Mouse (Mus musculus) heart, postnatal 14 days (tissue): Measurements from ENCODE around the gene Il20. TPM values are rescaled to one million over a fixed set of nuclear protein-coding genes. Genes with fewer than 3 reads are reported as not detected.

Experiments used
- DNase-seq, 2 experiments: peaks; one replicate each; pipeline ENCODE4 v3.0.0; 2021 to 2022
- intact Hi-C: fragments of 180-260 bp; cut with DNase I; formaldehyde crosslinking; loops from one replicate; pipeline ENCODE4 v1.15.1; 2025
- total RNA-seq, 2 experiments: library from RNA; stranded (reverse); gene quantifications; 2 replicates each; pipeline ENCODE4 v1.2.3; 2021

The Il20 gene
- total RNA-seq, 2 experiments from 2014 or later = not detected

- intact Hi-C loops = loop anchor here (10.0 kb wide), 1 partner anchor 328 kb away; no protein-coding TSS in a partner anchor
- DNase-seq = no peak
These were observed 38.3 kb downstream of the Il20 start for GRCm38 (mm10) chr1:130872912-130873311.

GRCm38 (mm10) chr1:130865541-130866221 lies 45.6 kb downstream of the Il20 start, which contains the start of gene Fcmr:
Gene Fcmr, plus strand, starts transcription at chr1:130865669.
- no peak for DNase-seq
- intact Hi-C loops = no loop called here

GRCm38 (mm10) chr1:130864741-130865140 lies 46.5 kb downstream of the Il20 start:
- no peak for DNase-seq

GRCm38 (mm10) chr1:130864238-130864637 lies 47.0 kb downstream of the Il20 start:
- intact Hi-C loops = no loop called here
- peak in 1 of 2 experiments; percentile 2 for DNase-seq

More at GRCm38 (mm10) chr1:130864741-130865140, 46.5 kb downstream of the Il20 start:
- intact Hi-C loops = no loop called here

DNA sequence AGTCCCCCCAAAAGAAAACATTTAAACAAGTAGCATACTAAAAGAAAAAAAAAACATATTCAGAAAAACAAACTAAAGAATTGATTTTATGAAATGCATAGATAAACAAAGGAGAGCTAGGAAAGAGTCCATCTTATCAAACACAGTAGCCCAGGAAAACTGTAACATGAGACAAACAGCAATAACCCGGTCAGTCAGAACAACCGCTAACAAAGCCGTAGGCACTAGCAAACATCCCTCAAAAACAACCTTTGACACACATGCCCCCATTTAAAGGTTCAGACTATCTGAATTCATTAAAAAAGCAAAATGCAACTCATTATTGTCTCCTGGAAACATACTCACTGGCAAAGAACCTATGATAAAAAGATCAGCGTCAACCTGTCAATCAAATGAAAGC lies 53.8 kb downstream of the Il20 start:
- no peak for DNase-seq
- intact Hi-C loops = no loop called here

Other genes with a start within 250 kb of the Il20 start
- gene C4bp, start 249.8 kb downstream of the Il20 start, total RNA-seq = not detected
- gene Gm29427, start 195.7 kb downstream of the Il20 start, total RNA-seq = not detected
- 1 to 10 TPM; 6.3 to 6.6 TPM for gene Yod1, start 194.1 kb downstream of the Il20 start, total RNA-seq
- gene Pfkfb2, start 182.2 kb downstream of the Il20 start, total RNA-seq = 10 to 100 TPM; 65.7 to 70.8 TPM
- under 1 TPM; 0.57 to 0.73 TPM for gene AA986860, start 179.5 kb downstream of the Il20 start, total RNA-seq
- gene Fcamr, start 110.5 kb downstream of the Il20 start, total RNA-seq = under 1 TPM; 0.17 to 0.41 TPM
- under 1 TPM in 1 of 2 experiments, not detected in 1; 0.19 TPM for gene Pigr, start 84.8 kb downstream of the Il20 start, total RNA-seq
- under 1 TPM; 0.41 to 0.61 TPM for gene Fcmr, start 45.8 kb downstream of the Il20 start, total RNA-seq
- not detected for gene Il24, start 24.0 kb downstream of the Il20 start, total RNA-seq
- gene Il19, start 28.7 kb upstream of the Il20 start, total RNA-seq = not detected
- gene Il10, start 108.4 kb upstream of the Il20 start, total RNA-seq = not detected
- 100 to 1,000 TPM; 209 to 221 TPM for gene Mapkapk2, start 186.4 kb upstream of the Il20 start, total RNA-seq
- gene Dyrk3, start 226.9 kb upstream of the Il20 start, total RNA-seq = under 1 TPM; 0.37 to 0.53 TPM
- 10 to 100 TPM; 36.4 to 38.2 TPM for gene Eif2d, start 241.7 kb upstream of the Il20 start, total RNA-seq